Mouse (Mus musculus) liver (tissue): ENCODE data around the gene Fuz.

Experiments used
- DNase-seq: peaks from one replicate; pipeline ENCODE4 v3.0.0-alpha.2; 2020; ENCODE audit warnings: mixed read lengths

The Fuz gene

GRCm38 (mm10) chr7:44895593-44896434 is at the start of gene Fuz:
TSS of gene Fuz (plus strand) at chr7:44896079.
- DNase-seq, result peak; percentile 82

- no peak for DNase-seq
These were observed 49.1 kb upstream of the Fuz start for GRCm38 (mm10) chr7:44846804-44847203.

DNA sequence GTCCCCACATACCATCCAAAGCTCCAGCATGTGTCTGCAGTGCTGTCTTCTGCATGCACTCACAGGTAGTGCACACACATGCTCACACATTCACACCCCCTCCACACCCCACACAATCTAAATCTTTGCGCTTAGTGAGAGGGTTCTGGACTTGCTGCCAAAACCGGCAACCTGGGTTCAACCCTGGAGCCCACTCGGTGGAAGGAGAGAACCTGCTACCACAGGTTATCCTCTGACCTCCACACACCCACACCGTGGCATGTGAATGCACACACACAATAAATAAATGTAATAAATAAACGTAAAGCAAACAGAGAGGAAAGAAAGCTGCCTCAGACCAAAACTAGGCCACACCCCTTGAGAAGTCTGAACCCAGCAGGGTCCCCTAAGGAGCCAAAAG is 48.1 kb upstream of the Fuz start:
- DNase-seq, result no peak

DNA sequence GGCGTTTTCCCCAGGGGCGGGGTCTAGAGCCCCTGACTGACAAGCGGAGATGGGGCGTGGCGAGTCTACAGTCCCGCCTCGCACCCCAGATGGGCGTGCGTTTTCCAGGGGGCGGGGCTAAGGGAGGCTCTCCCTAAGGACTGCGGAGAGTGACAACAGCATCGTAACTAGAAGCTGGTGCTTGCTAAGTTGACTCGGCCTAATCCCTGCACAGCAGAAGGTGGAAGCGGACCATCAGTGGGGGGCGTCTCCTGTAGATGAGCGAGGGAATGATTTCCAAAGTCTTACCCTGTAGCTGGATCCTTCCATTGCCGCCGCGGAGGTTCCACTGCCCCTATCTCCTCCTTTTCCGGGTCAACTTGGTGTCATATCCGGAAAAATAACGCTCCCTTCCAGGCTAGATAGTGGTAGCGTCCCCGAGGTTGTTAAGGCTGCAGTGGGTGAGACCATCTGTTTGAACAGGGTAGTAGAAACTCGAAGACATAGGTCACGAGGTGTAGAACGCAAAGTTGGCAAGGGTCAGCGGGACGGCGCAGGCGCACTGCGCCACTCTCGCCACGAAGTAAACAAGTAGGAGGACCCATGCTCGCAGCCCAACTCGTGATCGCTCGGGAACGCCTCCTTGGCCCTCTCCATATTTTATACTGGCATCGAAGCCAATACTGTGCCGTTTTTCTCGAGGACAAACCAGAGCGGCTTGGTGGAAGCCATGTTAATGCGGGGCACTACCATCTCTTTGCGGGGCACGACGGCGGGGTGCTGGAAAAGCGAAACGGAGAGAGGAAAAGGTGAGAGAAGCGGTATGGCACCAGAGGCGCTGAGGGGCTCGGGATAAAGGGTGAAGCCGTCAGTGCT is 47.1 kb upstream of the Fuz start, which contains the start of the genes Akt1s1 and Tbc1d17:
Akt1s1 (plus strand) TSS at position 431 of the 855 bp plus-strand sequence.
Tbc1d17 (minus strand) TSS at position 519 of the 855 bp plus-strand sequence.
- DNase-seq, result peak; percentile 97

GRCm38 (mm10) chr7:44849416-44850111 is 46.3 kb upstream of the Fuz start:
- peak; percentile 91 for DNase-seq

- DNase-seq, result peak; percentile 87
These were observed 45.7 kb upstream of the Fuz start for GRCm38 (mm10) chr7:44850146-44850545.

GRCm38 (mm10) chr7:44850789-44851624 is 44.9 kb upstream of the Fuz start:
- DNase-seq, result no peak

DNA sequence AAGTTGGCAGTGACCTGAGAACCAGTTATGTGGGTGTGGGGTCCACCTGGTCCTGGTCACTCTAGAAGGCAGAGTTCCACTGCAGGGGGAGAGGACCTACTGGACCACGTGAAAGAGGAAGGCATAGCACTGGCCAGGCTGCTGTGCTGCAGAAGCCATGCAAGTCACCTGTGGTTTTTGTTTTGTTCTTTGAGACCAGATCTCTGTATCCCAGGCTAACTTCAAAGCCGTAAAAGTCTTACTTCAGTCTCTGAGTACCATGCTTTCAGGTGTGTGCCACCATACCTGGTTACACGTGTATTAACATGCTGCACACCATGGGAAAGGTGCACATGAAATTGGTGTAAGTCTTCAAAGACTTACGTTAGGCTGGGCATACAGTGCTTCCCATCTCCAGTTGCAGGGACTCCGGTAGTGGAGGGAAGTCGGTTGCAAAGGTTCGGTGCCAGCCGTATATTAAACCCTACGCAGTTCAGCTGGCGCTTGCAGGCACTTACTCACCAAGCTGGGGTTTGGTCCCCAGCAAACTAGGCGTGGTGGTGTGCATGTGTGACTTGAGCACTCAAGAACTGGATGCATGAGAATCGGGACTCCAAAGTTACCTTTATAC is 44.1 kb upstream of the Fuz start:
- no peak for DNase-seq

- no peak for DNase-seq
These were observed 43.4 kb upstream of the Fuz start for GRCm38 (mm10) chr7:44852259-44853027.

DNA sequence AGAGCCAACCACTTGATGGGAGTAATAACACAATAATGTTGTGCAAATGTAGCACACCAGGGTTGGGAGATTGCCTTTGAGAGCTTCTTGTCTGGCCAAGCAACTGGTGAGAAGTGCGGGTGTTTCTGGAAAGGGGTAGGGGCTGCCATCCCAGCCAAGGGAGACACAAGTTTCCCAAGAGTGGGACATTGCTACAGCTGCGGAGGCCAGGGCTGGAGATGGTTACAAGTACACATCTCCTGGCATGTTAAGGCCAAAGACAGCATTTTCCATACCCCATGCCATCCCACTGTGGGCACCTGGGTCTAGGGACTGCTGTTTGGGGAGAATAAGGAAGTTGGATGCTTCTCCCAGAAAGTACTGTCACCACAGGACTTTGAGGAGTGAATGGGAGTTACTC is 42.8 kb upstream of the Fuz start:
- no peak for DNase-seq

DNA sequence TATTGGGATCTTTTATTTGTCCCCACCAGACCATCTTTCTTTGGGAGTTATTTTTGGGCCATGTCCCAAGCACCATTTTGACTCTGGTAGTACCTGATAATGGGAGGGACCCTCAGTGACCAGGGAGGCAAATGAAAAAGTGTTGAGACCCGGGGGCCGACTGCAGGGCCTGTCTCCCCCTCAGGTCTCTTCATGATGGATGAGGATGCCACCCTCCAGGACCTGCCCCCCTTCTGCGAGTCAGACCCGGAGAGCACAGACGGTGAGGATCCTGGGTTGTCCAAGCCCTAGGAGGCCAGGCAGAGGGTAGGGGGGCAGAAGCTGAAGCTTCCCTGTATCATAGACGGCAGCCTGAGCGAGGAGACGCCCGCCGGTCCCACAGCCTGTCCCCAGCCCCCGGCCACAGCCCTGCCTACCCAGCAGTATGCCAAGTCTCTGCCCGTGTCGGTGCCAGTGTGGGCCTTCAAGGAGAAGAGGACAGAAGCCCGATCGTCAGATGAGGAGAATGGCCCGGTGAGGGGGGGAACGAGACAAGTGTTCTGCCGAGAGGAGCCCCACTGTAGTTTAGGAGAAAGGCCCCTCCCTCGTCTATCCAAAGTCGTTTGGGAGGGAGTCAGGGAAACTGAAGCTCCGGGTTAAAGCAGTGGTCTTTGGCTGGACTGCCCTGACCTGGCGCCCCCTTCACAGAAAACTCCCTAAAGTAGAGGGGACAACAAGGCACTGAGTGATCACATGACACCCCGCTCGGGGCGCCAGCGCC is 42.1 kb upstream of the Fuz start:
- DNase-seq, result no peak

DNA sequence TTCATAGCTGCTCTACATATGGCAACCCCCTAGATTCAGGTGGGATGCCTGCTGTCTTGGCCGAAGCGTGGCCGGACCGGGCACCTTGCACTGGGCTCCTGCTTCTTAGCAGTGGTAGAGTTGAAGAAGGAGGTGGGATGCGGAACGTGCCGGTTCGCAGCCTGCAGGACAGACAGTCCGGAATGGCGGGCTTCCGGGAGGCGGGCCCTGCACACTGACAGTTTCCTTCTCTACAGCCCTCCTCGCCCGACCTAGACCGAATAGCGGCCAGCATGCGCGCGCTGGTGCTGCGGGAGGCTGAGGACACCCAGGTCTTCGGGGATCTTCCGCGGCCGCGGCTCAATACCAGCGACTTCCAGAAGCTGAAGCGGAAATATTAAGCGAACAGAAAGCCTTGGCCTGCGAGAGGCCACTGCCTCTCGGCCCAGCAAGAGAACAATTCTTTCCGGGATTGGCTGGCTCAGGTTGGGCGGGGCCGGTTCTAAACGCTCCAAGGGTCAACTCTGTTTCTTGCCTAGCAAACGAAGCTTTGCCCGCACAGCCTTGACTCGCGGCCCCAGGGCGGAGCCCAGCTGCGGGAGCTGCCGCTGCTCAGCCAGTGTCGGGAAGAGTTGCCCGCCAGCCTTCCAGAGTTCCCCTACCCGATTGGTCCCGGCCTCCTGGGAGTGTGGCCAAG is 41.4 kb upstream of the Fuz start:
- DNase-seq, result peak; percentile 93

GRCm38 (mm10) chr7:44855036-44855435 is 40.8 kb upstream of the Fuz start:
- no peak for DNase-seq

DNA sequence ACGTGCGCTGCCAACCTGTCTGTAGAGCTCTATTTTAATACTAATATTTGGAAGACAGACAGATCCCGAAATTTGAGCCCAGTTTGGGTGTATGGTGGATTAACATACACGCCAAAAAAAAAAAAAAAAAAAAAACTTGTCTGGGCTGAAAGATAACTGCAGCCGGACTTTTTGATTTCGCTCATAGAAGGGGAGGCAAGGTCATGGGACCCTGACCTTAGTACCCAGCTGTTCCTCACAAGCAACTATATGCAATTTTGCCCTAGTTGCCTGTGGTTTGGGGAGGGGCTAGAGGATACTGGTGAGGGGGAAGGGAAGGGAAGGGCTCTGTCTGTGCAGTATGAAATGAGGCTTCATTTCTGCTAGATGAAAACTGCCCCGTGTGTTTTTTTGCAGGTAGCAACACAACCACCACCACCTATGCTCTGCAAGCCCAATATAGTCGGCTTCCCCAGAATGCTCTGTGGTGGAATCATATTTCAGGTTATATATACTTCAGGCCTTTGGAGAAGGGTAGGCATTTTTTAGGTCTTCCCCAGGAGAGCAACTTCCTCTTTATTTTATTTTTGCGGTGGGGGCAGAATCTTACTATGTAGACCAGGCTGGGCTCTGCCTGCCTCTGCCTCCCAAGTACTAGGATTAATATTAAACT is 39.5 kb upstream of the Fuz start:
- no peak for DNase-seq

DNA sequence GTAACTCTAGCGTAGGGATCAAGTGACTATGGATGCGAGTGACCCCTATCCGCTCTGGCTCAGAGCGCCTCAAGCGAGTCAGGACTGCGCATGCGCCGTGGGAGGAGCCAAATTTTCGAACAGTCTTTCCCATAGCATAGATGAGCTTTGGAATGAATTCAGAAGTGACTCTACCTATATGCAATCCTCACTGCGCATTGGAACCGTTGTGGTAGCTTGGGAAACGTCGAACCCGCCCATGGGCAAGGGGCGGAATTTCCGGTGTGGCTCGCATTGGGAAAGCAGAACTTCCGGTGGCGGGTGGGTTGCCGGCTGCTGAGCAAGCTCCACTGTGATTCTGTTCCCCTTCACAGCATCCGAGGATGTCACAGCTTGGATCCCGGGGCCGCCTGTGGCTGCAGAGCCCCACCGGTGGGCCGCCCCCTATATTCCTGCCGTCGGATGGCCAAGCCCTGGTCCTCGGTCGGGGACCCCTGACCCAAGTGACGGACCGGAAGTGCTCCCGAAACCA is 38.8 kb upstream of the Fuz start, which contains the start of gene Pnkp:
Pnkp (plus strand) TSS at position 98 of the 511 bp plus-strand sequence.
- peak; percentile 89 for DNase-seq

GRCm38 (mm10) chr7:44857905-44858304 is 38.0 kb upstream of the Fuz start:
- DNase-seq, result peak; percentile 84

GRCm38 (mm10) chr7:44859896-44860295 is 36.0 kb upstream of the Fuz start:
- no peak for DNase-seq
